Mouse (Mus musculus) myocyte (in vitro differentiated cells): Measurements from ENCODE around the gene Ptprz1. TPM values are rescaled to one million over a fixed set of nuclear protein-coding genes. Genes with fewer than 3 reads are reported as not detected.

Experiments used
- H3K27me3 ChIP-seq: one replicate; pipeline ENCODE4 v1.6.1; 2011; ENCODE audit not compliant: control insufficient read depth, insufficient read depth, insufficient read length
- H3K36me3 ChIP-seq: one replicate; pipeline ENCODE4 v1.6.1; 2011; ENCODE audit not compliant: control insufficient read depth, insufficient read depth
- H3K4me2 ChIP-seq: one replicate; pipeline ENCODE4 v1.6.1; 2011; ENCODE audit warnings: low read depth, control low read depth
- H3K4me3 ChIP-seq: one replicate; pipeline ENCODE4 v1.5.1; 2011; ENCODE audit warnings: mild to moderate bottlenecking, control low read depth, moderate library complexity
- H3K79me2 ChIP-seq: one replicate; pipeline ENCODE4 v1.6.1; 2011; ENCODE audit not compliant: control insufficient read depth, insufficient read depth
- H3ac ChIP-seq: one replicate; pipeline ENCODE4 v1.6.1; 2011; ENCODE audit not compliant: control insufficient read depth, insufficient read length
- CEBPB ChIP-seq: IDR thresholded peaks from 2 replicates; pipeline ENCODE4 v1.6.1; 2011; ENCODE audit warnings: mild to moderate bottlenecking, moderate library complexity; ENCODE audit not compliant: poor library complexity, insufficient read depth, severe bottlenecking
- E2F4 ChIP-seq: IDR thresholded peaks from one replicate; pipeline ENCODE4 v1.6.1; 2011; ENCODE audit warnings: mild to moderate bottlenecking, control low read depth, moderate library complexity; ENCODE audit not compliant: insufficient read depth
- MAX ChIP-seq: IDR thresholded peaks from one replicate; pipeline ENCODE4 v1.6.1; 2011; ENCODE audit warnings: low read depth, mild to moderate bottlenecking, control low read depth
- MYOD1 ChIP-seq, 3 experiments: IDR thresholded peaks; one replicate each; pipeline ENCODE4 v1.6.1; 2011; ENCODE audit warnings: control low read depth in 2 of 3, low read depth in 2 of 3, mild to moderate bottlenecking in 2 of 3, moderate library complexity in 1 of 3; ENCODE audit not compliant: insufficient read length in 2 of 3, control insufficient read depth in 1 of 3
- MYOG ChIP-seq, 3 experiments: IDR thresholded peaks; one replicate each; pipeline ENCODE4 v1.6.1; 2011; ENCODE audit warnings: control low read depth in 2 of 3, low read depth in 2 of 3, mild to moderate bottlenecking in 2 of 3; ENCODE audit not compliant: insufficient read length in 2 of 3, control insufficient read depth in 1 of 3, insufficient read depth in 1 of 3
- POLR2A ChIP-seq: IDR thresholded peaks from one replicate; pipeline ENCODE4 v1.6.1; 2011; ENCODE audit warnings: low read depth, mild to moderate bottlenecking, control low read depth, moderate library complexity; ENCODE audit not compliant: insufficient read length
- POLR2AphosphoS2 ChIP-seq: IDR thresholded peaks from one replicate; pipeline ENCODE4 v1.6.1; 2011; ENCODE audit warnings: low read depth, control low read depth; ENCODE audit not compliant: insufficient read length
- REST ChIP-seq: IDR thresholded peaks from one replicate; pipeline ENCODE4 v1.6.1; 2011; ENCODE audit warnings: mild to moderate bottlenecking, control low read depth, moderate library complexity; ENCODE audit not compliant: insufficient read depth, insufficient read length
- SRF ChIP-seq: IDR thresholded peaks from one replicate; pipeline ENCODE4 v1.6.1; 2011; ENCODE audit warnings: low read depth; ENCODE audit not compliant: control insufficient read depth, insufficient read length
- TCF12 ChIP-seq: IDR thresholded peaks from one replicate; pipeline ENCODE4 v1.6.1; 2011; ENCODE audit warnings: mild to moderate bottlenecking, control low read depth; ENCODE audit not compliant: poor library complexity, insufficient read depth, severe bottlenecking
- TCF3 ChIP-seq: IDR thresholded peaks from one replicate; pipeline ENCODE4 v1.6.1; 2011; ENCODE audit warnings: low read depth, control low read depth; ENCODE audit not compliant: insufficient read length
- USF1 ChIP-seq: IDR thresholded peaks from one replicate; pipeline ENCODE4 v1.6.1; 2011; ENCODE audit warnings: low read depth, mild to moderate bottlenecking, control low read depth, moderate library complexity
- polyA plus RNA-seq: library from polyadenylated mRNA; unstranded; fragments of >200 nt; fragmentation: generic; extraction: Trizol; gene quantifications from one replicate; pipeline ENCODE4 v1.2.1, GENCODE M21; 2012; ENCODE audit warnings: missing spikeins

Gene Ptprz1
- polyA plus RNA-seq, 1 experiment = not detected

GRCm38 (mm10) chr6:22889333-22889732 is 14.0 kb downstream of the Ptprz1 start:
- Histone ChIP-seq H3K36me3 (no peaks in the 10 kb centered on the region), H3K4me3 (no peak overlapping the region), H3K4me2 (no peak overlapping the region), H3K79me2 (no peaks in the 10 kb centered on the region), H3ac (no peak overlapping the region), H3K27me3 (no peaks in the 10 kb centered on the region)
- TF ChIP-seq SRF = no peak
- no peak for TF ChIP-seq POLR2AphosphoS2
- TF ChIP-seq MYOG (IDR thresholded peaks at IDR 0.05; ENCODE audit: control insufficient read depth in 1 of 3, insufficient read depth in 1 of 3, insufficient read length in 2 of 3, low read depth in 2 of 3) = no peak
- TF ChIP-seq TCF3 = no peak

- Histone ChIP-seq H3K4me3 (no peak overlapping the region), H3K79me2 (no peaks in the 10 kb centered on the region), H3K36me3 (no peaks in the 10 kb centered on the region), H3K27me3 (no peaks in the 10 kb centered on the region), H3K4me2 (no peak overlapping the region), H3ac (no peak overlapping the region)
- TF ChIP-seq POLR2A (no peak), POLR2AphosphoS2 (no peak), MAX (no peak), CEBPB (no peak), REST (no peak), SRF (no peak), MYOG (IDR thresholded peaks at IDR 0.05; ENCODE audit: control insufficient read depth in 1 of 3, insufficient read depth in 1 of 3, insufficient read length in 2 of 3, low read depth in 2 of 3) (no peak), TCF3 (no peak), USF1 (no peak), E2F4 (no peak), MYOD1 (IDR thresholded peaks at IDR 0.05; ENCODE audit: control insufficient read depth in 1 of 3, insufficient read length in 2 of 3, low read depth in 2 of 3) (no peak), TCF12 (no peak)
These were observed 26.7 kb downstream of the Ptprz1 start for GRCm38 (mm10) chr6:22901983-22902382.

- Histone ChIP-seq H3K36me3 (no peaks in the 10 kb centered on the region), H3K27me3 (no peaks in the 10 kb centered on the region), H3K79me2 (no peaks in the 10 kb centered on the region), H3K4me3 (no peak overlapping the region), H3K4me2 (no peak overlapping the region), H3ac (no peak overlapping the region)
- TF ChIP-seq REST (no peak), POLR2A (no peak), SRF (no peak), MYOD1 (IDR thresholded peaks at IDR 0.05; ENCODE audit: control insufficient read depth in 1 of 3, insufficient read length in 2 of 3, low read depth in 2 of 3) (no peak), TCF12 (no peak), CEBPB (no peak), TCF3 (no peak), USF1 (no peak)
These were observed 33.4 kb downstream of the Ptprz1 start for GRCm38 (mm10) chr6:22908510-22909256.

- no peaks in the 10 kb centered on the region for H3K27me3 ChIP-seq
- no peaks in the 10 kb centered on the region for H3K36me3 ChIP-seq
- TF ChIP-seq E2F4 = no peak
- TF ChIP-seq MAX = no peak
- TF ChIP-seq REST = no peak
- TF ChIP-seq TCF3 = no peak
- TF ChIP-seq USF1 = no peak
- TF ChIP-seq SRF = no peak
- H3K4me2 ChIP-seq = no peak overlapping the region
- H3K4me3 ChIP-seq = no peak overlapping the region
- no peak overlapping the region for H3ac ChIP-seq
- H3K79me2 ChIP-seq = no peaks in the 10 kb centered on the region
These were observed 34.1 kb downstream of the Ptprz1 start for GRCm38 (mm10) chr6:22909257-22909907.

- no peak overlapping the region for H3ac ChIP-seq
- H3K36me3 ChIP-seq = no peaks in the 10 kb centered on the region
- no peaks in the 10 kb centered on the region for H3K79me2 ChIP-seq
- H3K27me3 ChIP-seq = no peaks in the 10 kb centered on the region
- H3K4me3 ChIP-seq = no peak overlapping the region
- no peak for TF ChIP-seq POLR2A
- H3K4me2 ChIP-seq = no peak overlapping the region
These were observed 34.6 kb downstream of the Ptprz1 start for GRCm38 (mm10) chr6:22909908-22910260.
